Mouse (Mus musculus): ENCODE results near the gene Sdha.

DNA sequence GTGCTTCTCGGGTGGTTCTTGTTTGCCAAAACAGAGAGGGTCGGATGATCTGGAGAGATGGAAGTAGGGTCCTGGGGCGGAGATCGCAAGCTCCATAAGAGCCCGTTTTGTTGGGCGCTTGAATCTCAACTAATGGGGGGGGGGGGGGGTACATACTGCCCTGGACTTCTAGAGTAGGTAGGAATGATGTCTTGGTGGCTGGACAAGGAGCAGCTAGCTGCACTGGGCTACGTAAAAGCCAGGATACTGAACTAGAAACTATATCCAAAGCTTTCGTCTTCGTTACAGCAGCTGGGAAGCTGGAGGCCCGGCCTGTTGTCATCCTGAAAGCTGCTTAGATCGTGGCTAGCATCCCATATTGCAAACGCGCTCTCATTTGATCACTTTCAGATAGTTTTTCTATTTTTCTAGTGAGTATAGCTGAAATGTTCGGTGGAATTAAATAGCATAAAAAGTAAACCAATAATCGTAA is 391 bp upstream of the Sdha start:
- TF ChIP-seq CTCF (conservative IDR thresholded peaks at IDR 0.05; ENCODE audit: insufficient read depth, insufficient read length, low read depth, low read length), result no peak
- TF ChIP-seq POLR2A (IDR thresholded peaks at IDR 0.05; ENCODE audit: low read depth, low read length), result no peak
